Mouse (Mus musculus) gastrocnemius, postnatal 10 days (tissue): ENCODE data around the gene Dlx2. TPM values are rescaled to one million over a fixed set of nuclear protein-coding genes. Genes with fewer than 3 reads are reported as not detected.
A peak's percentile ranks its signal among the peaks of the same experiment; 100 is the strongest.

Experiments used
- DNase-seq: peaks from one replicate; pipeline ENCODE4 v3.0.0; 2021; ENCODE audit warnings: mixed read lengths
- long read RNA-seq, 2 experiments: library from polyadenylated mRNA; stranded (forward); transcript quantifications; one replicate each; pipeline ENCODE4 v2.0.0; 2021
- total RNA-seq, 2 experiments: library from RNA; stranded (reverse); gene quantifications; 2 replicates each; pipeline ENCODE4 v1.2.3; 2021

The Dlx2 gene
- total RNA-seq = under 1 TPM in 1 of 2 experiments, not detected in 1; 0.09 TPM
- long read RNA-seq, experiment 1 = 0 reads
- long read RNA-seq, experiment 2 = 0 reads

- no peak for DNase-seq
Observed at GRCm38 (mm10) chr2:71546640-71547071, at the start of gene Dlx2. Dlx2 (minus strand) TSS chr2:71546754.

GRCm38 (mm10) chr2:71594466-71594865 is 47.9 kb upstream of the Dlx2 start:
- no peak for DNase-seq

GRCm38 (mm10) chr2:71589114-71589513 is 42.6 kb upstream of the Dlx2 start:
- no peak for DNase-seq

- DNase-seq = no peak
Observed at GRCm38 (mm10) chr2:71581488-71581887, 34.9 kb upstream of the Dlx2 start.

GRCm38 (mm10) chr2:71580632-71581466 is 34.3 kb upstream of the Dlx2 start:
- peak; percentile 74 for DNase-seq

GRCm38 (mm10) chr2:71577059-71577458 is 30.5 kb upstream of the Dlx2 start:
- no peak for DNase-seq

- DNase-seq = no peak
Observed at GRCm38 (mm10) chr2:71573736-71574135, 27.2 kb upstream of the Dlx2 start.

- DNase-seq = no peak
Observed at GRCm38 (mm10) chr2:71566466-71566865, 19.9 kb upstream of the Dlx2 start.

- DNase-seq = no peak
Observed at GRCm38 (mm10) chr2:71556071-71556470, 9.5 kb upstream of the Dlx2 start.

GRCm38 (mm10) chr2:71551704-71552103 is 5.2 kb upstream of the Dlx2 start:
- DNase-seq = no peak

GRCm38 (mm10) chr2:71550330-71550729 is 3.8 kb upstream of the Dlx2 start:
- DNase-seq = no peak

- peak; percentile 84 for DNase-seq
Observed at GRCm38 (mm10) chr2:71547829-71548228, 1.3 kb upstream of the Dlx2 start.

- peak; percentile 42 for DNase-seq
Observed at GRCm38 (mm10) chr2:71545882-71546639, 493 bp downstream of the Dlx2 start.

- no peak for DNase-seq
Observed at GRCm38 (mm10) chr2:71545401-71545881, 1.1 kb downstream of the Dlx2 start.

- no peak for DNase-seq
Observed at GRCm38 (mm10) chr2:71544391-71545285, 1.9 kb downstream of the Dlx2 start.

GRCm38 (mm10) chr2:71543948-71544347 is 2.6 kb downstream of the Dlx2 start:
- no peak for DNase-seq

GRCm38 (mm10) chr2:71543531-71543930 is 3.0 kb downstream of the Dlx2 start:
- DNase-seq = no peak

GRCm38 (mm10) chr2:71542816-71543301 is 3.7 kb downstream of the Dlx2 start:
- no peak for DNase-seq

GRCm38 (mm10) chr2:71542227-71542815 is 4.2 kb downstream of the Dlx2 start:
- no peak for DNase-seq

- no peak for DNase-seq
Observed at GRCm38 (mm10) chr2:71541418-71542226, 4.9 kb downstream of the Dlx2 start.
